Mouse (Mus musculus): ENCODE data around the gene Glis2.

- TF ChIP-seq MYOD1 (IDR thresholded peaks at IDR 0.05; ENCODE audit: control insufficient read depth in 1 of 3, insufficient read length in 2 of 3, low read depth in 2 of 3) (no peak), POLR2AphosphoS2 (IDR thresholded peaks at IDR 0.05; ENCODE audit: insufficient read length, low read depth) (no peak), MYOG (IDR thresholded peaks at IDR 0.05; ENCODE audit: control insufficient read depth in 1 of 3, insufficient read depth in 1 of 3, insufficient read length in 2 of 3, low read depth in 2 of 3) (no peak), POLR2A (IDR thresholded peaks at IDR 0.05; ENCODE audit: insufficient read length, low read depth) (no peak), E2F4 (IDR thresholded peaks at IDR 0.05; ENCODE audit: insufficient read depth) (no peak), SRF (IDR thresholded peaks at IDR 0.05; ENCODE audit: control insufficient read depth, insufficient read length, low read depth) (no peak), MAX (IDR thresholded peaks at IDR 0.05; ENCODE audit: low read depth) (no peak), USF1 (IDR thresholded peaks at IDR 0.05; ENCODE audit: low read depth) (no peak), TCF12 (IDR thresholded peaks at IDR 0.05; ENCODE audit: insufficient read depth, poor library complexity, severe bottlenecking) (no peak), CEBPB (IDR thresholded peaks at IDR 0.05; ENCODE audit: insufficient read depth, poor library complexity, severe bottlenecking) (no peak)
These were observed 72.8 kb downstream of the Glis2 start for GRCm38 (mm10) chr16:4667190-4667808.

Measured in myocyte (in vitro differentiated cells).